Mouse (Mus musculus) limb, embryonic 10.5 days (tissue): ENCODE results near the gene Slc36a3. TPM values are rescaled to one million over a fixed set of nuclear protein-coding genes. Genes with fewer than 3 reads are reported as not detected.
"Not testable (repeated sequence)": the region's sequence is repeated elsewhere in the genome, so short reads cannot be mapped to it uniquely, and the experiment has no call there.

Experiments
- DNase-seq: peaks from one replicate; pipeline ENCODE4 v3.0.0-alpha.2; 2017; ENCODE audit warnings: low spot score
- H3K27ac ChIP-seq: fragments of 300-500 bp; sonication (generic); 2 replicates; pipeline ENCODE4 v1.5.1; 2016; ENCODE audit warnings: mild to moderate bottlenecking
- H3K27me3 ChIP-seq: fragments of 300-500 bp; sonication (generic); 2 replicates; pipeline ENCODE4 v1.6.1; 2016; ENCODE audit warnings: low read depth, mild to moderate bottlenecking; ENCODE audit not compliant: poor library complexity, severe bottlenecking
- H3K36me3 ChIP-seq: fragments of 300-500 bp; sonication (generic); 2 replicates; pipeline ENCODE4 v1.6.1; 2016; ENCODE audit warnings: mild to moderate bottlenecking, moderate library complexity
- H3K4me1 ChIP-seq: fragments of 300-500 bp; sonication (generic); 2 replicates; pipeline ENCODE4 v1.6.1; 2016
- H3K4me3 ChIP-seq: fragments of 300-500 bp; sonication (generic); 2 replicates; pipeline ENCODE4 v1.5.1; 2016; ENCODE audit warnings: mild to moderate bottlenecking, moderate library complexity
- H3K9me3 ChIP-seq: fragments of 300-500 bp; sonication (generic); replicated peaks from 2 replicates; pipeline ENCODE4 v1.6.1; 2016; ENCODE audit warnings: mild to moderate bottlenecking
- WGBS: fragments of 180-500 bp; shearing (Covaris S2); methylation state at CpG from one replicate; pipeline ENCODE4 v1.1.7; 2016; 5-methylcytosine and 5-hydroxymethylcytosine counted together
- polyA plus RNA-seq: library from polyadenylated mRNA; unstranded; fragments of >200 nt; fragmentation: Nextera tagmentation; extraction: Ambion mirVana; gene quantifications from 2 replicates; pipeline ENCODE4 v1.2.1, GENCODE M21; 2016

Slc36a3 gene
- polyA plus RNA-seq, 1 experiment from 2014 or later: not detected

DNA sequence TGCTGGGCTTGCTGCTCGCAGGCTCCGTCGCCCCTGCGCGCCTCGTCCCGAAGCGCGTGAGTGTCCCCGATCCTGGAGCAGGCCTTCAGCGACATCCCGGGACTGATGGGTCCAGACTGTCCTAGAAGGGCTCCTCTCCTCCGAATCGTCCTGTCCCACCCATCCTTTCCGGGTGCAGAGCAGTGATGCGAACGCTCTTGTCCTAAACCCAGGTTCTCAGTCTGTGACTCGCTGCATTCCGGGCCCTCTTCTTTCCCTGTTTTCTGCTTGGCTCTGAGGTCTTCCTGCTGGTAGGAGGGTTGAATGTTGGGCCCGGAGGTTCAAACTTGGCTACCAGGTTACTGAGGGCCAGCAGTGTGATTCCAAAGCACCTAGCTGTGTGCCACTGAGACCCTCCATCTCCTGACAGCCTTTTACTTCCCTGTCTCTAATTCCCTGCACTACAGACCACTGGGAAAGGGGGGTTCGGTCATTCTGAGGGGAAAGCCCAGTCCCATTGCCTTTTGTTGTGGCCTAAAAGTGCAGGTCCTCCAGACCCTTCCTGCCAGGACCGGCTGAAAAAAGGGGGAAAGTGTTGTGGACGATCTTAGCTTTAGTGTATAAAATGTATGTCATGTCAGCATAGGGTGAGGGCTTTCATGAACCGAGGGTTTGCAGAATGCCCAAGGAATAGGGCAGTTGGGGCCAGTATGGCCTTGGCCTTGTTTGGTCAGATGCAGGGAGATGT is 53.2 kb downstream of the Slc36a3 start:
- 17% methylated on average over 24 of the region's 24 CpGs for WGBS
- no peaks in the 10 kb centered on the region for H3K36me3 ChIP-seq
- peak overlapping the region; percentile 59 for H3K4me3 ChIP-seq
- no peak for DNase-seq
- no peaks in the 10 kb centered on the region for H3K27me3 ChIP-seq
- H3K9me3 ChIP-seq: no peaks in the 10 kb centered on the region
- H3K27ac ChIP-seq: peak overlapping the region; percentile 66
- H3K4me1 ChIP-seq: peaks cover 9% of the 10 kb centered on the region

DNA sequence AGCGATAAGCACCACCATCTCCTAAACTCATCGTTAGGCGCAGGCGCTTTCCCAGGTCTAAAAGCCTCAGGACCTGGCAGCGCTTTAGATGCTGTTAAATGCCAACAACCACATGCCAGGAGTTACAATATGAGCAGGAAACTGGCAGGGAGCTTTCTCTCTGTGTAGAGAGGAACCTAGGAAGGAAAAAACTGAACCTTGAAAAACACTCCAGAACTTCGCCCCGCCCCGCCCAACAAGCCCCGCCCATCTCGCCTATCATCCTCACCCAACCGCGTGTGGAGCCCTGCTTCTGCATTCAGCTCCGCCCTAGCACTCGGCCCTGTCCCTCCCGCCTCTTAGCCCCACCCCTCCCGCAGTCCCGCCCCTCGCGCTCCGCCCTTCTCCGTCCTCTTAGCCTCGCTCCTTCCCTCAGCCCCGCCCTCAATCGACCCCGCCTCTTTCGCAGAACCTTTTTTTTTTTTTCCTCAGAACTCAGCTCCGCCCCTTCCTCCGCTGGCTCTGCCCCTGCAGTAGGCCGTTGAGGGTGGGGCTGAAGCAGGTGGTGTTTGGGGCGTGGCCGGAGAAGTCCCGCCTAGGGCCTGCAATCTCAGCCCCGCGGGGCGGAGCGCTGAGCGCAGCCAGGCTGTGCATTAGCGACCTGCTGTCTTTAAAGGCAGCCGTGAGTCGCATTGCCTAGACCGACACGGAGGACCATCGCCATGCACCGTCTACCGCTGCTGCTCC is 53.9 kb downstream of the Slc36a3 start, which contains the start of gene Gm2a:
Gene Gm2a, plus strand, starts transcription at position 653 of the 726 bp plus-strand sequence.
- Histone ChIP-seq H3K4me1 (peaks cover 9% of the 10 kb centered on the region), H3K4me3 (peak within 1 kb of the TSS; percentile 59), H3K27me3 (no peaks in the 10 kb centered on the region), H3K36me3 (no peaks in the 10 kb centered on the region), H3K9me3 (no peaks in the 10 kb centered on the region), H3K27ac (peak within 1 kb of the TSS; percentile 66)
- WGBS: 2% methylated on average over 44 of the region's 45 CpGs
- DNase-seq: peak; percentile 96

DNA sequence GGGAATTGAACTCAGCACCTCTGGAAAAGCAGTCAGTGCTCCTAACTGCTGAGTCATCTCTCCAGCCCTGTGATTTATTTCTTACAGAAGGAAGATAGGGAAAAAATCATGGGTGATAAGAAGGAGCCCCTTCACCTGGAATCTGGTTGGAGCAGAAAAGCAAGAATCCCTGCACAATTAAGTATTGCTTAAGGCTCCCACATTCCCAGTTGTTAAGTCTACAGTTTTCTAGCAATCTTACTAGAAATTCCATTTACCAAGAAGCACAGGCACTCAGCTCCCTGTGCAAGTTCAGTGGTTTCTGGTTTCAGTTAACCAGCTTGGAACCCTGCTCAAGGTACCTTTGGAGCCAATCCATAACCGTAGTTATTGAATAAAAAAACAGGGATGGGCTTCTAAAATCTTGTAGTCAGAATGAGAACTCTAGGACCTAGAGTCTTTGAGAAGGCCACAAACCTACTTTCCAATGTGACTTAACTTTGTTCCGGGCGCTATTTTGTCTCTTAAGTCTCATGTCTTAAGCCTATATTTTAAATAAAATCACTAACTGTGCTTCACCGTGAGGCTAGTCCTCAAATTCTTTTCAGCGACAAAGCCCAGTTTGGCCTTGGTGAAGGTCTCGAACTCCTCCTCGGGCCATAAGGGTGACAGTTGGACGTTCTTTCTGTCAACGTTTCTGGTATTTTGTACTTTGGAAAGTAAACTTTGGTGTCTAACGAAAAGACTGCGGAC is 54.6 kb downstream of the Slc36a3 start:
- H3K36me3 ChIP-seq: no peaks in the 10 kb centered on the region
- no peaks in the 10 kb centered on the region for H3K27me3 ChIP-seq
- DNase-seq: no peak
- H3K9me3 ChIP-seq: no peaks in the 10 kb centered on the region
- 38% methylated on average over 11 of the region's 11 CpGs for WGBS
- H3K27ac ChIP-seq: no peak overlapping the region
- H3K4me3 ChIP-seq: peak overlapping the region; percentile 59
- H3K4me1 ChIP-seq: peaks cover 9% of the 10 kb centered on the region

GRCm38 (mm10) chr11:55096296-55096695 is 55.2 kb downstream of the Slc36a3 start:
- not testable (repeated sequence) for H3K36me3 ChIP-seq

DNA sequence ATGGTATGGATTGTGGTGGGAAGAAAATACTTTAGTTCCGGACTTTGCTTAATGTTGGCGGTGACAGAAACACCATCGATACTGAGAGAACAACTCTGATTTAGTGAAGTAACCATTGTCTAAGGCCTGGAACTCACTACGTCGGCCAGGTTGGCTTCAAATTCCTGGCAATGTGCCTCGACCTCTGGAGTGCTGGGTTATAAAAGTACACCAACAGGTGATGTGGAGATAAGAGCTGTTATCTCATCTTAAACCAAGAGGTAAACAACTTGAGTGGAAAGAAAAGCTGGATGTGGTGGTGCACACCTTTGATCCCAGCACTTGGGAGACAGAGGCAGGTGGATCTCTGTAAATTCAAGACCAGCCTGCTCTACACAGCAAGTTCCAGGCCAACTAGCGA is 58.4 kb downstream of the Slc36a3 start:
- Histone ChIP-seq H3K27me3 (no peaks in the 10 kb centered on the region), H3K9me3 (no peaks in the 10 kb centered on the region), H3K4me3 (no peak overlapping the region), H3K36me3 (no peaks in the 10 kb centered on the region), H3K27ac (no peak overlapping the region), H3K4me1 (peaks cover 3% of the 10 kb centered on the region)
- no peak for DNase-seq
- WGBS: 90% methylated on average over 7 of the region's 7 CpGs

More at GRCm38 (mm10) chr11:55096296-55096695, 55.2 kb downstream of the Slc36a3 start:
- H3K4me1 ChIP-seq, H3K27ac ChIP-seq, H3K4me3 ChIP-seq, DNase-seq, H3K27me3 ChIP-seq, H3K9me3 ChIP-seq: not testable (repeated sequence)
- 85% methylated on average over 4 of the region's 4 CpGs for WGBS

DNA sequence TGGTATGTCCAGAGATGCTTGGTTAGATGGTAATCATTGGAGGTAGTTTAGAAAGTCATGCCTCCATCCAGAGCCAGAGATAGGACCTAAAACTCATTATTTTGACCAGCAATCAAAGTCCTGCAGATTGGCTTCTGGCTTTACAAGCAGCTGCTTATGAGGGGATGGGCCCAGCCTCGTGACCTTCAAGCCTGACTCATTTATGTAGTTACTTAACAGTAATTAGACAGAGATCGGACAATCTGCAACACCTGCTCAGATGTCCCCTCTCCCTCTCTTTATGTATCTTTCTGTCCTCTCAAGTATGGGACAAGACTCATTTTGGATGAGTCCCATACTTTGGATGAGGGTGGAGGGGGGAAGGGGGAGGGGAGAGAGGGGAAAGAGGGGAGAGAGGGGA is 61.6 kb downstream of the Slc36a3 start:
- WGBS: 78% methylated on average over 2 of the region's 2 CpGs
- DNase-seq: no peak
- no peaks in the 10 kb centered on the region for H3K27me3 ChIP-seq

DNA sequence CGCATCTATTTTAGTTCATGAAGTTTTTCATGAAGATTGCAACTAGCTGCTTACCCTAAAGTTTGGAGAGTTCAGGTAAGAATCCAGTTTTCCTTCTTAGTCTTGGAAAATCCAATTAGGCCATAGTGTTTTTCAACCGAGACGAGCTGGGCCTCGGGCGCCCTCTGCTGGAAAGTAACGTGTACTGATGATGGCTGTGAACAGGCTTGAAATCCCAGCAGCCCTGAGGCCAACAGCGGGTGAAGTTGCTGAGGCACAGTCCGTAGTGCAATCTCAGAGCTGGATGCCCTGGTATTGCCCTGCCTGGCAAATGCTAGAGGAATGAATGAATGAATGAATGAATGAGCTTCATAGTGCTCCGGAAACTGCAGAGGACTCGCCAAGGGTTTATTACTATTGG is 64.5 kb downstream of the Slc36a3 start:
- H3K36me3 ChIP-seq: no peaks in the 10 kb centered on the region
- H3K27ac ChIP-seq: no peak overlapping the region
- 4% methylated on average over 10 of the region's 10 CpGs for WGBS
- H3K4me3 ChIP-seq: no peak overlapping the region
- no peaks in the 10 kb centered on the region for H3K9me3 ChIP-seq
- no peaks in the 10 kb centered on the region for H3K27me3 ChIP-seq
- DNase-seq: peak; percentile 87
- no peaks in the 10 kb centered on the region for H3K4me1 ChIP-seq

More for the DNA sequence above, 61.6 kb downstream of the Slc36a3 start:
- H3K27ac ChIP-seq: no peak overlapping the region
- H3K4me1 ChIP-seq: no peaks in the 10 kb centered on the region
- H3K36me3 ChIP-seq: no peaks in the 10 kb centered on the region
- H3K9me3 ChIP-seq: no peaks in the 10 kb centered on the region
- H3K4me3 ChIP-seq: no peak overlapping the region

DNA sequence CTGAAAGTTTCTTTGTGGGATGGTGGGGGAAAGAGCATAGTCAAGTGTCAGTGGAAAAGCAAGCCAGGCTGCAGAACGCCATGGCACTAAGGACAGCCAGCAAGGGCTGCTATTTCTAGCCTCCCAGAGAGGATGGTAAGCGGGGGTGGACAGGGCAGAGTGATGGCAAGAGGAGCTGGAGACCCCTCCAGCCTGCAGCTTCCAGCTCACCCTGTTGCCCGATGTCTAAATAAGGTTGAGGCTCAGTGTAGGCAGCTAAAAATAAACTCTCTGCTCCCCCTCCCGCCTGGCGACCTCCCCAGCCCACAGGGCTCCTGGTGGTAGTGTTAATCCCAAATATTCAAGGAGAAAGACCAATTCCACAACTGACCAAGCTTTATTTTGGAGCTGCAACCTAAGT is 66.1 kb downstream of the Slc36a3 start:
- Histone ChIP-seq H3K36me3 (no peaks in the 10 kb centered on the region), H3K9me3 (no peaks in the 10 kb centered on the region), H3K27me3 (no peaks in the 10 kb centered on the region), H3K4me3 (no peak overlapping the region), H3K27ac (no peak overlapping the region), H3K4me1 (no peaks in the 10 kb centered on the region)
- DNase-seq: no peak
- 63% methylated on average over 5 of the region's 5 CpGs for WGBS

- Histone ChIP-seq H3K4me3 (no peak overlapping the region), H3K27ac (no peak overlapping the region)
- 79% methylated on average over 4 of the region's 4 CpGs for WGBS
Observed at GRCm38 (mm10) chr11:55084629-55085028, 66.9 kb downstream of the Slc36a3 start.

DNA sequence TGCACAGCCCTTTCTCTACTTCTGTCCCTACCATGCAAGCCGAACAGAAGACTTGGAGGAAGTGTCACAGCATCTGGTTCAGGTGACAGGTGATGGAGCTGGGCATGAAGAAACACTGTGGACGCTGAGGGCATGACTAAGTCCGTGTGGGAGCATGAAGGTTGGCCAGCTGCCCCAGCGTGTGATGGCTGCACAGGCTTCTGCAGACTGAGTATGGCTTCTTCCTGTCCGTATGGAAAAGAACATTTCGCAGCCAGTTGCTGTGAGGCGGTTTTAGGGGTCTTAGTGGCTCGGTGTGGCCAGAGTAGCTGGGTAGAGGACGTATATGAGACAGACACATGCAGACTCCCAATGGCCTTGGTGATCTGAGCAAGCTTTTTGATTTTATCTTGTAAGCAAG is 70.3 kb downstream of the Slc36a3 start:
- WGBS: 89% methylated on average over 9 of the region's 9 CpGs
- Histone ChIP-seq H3K4me1 (peaks cover 18% of the 10 kb centered on the region), H3K27ac (no peak overlapping the region), H3K9me3 (no peaks in the 10 kb centered on the region), H3K27me3 (peaks cover 38% of the 10 kb centered on the region), H3K36me3 (no peaks in the 10 kb centered on the region), H3K4me3 (no peak overlapping the region)
- DNase-seq: no peak

More at GRCm38 (mm10) chr11:55084629-55085028, 66.9 kb downstream of the Slc36a3 start:
- Histone ChIP-seq H3K4me1 (no peaks in the 10 kb centered on the region), H3K9me3 (no peaks in the 10 kb centered on the region), H3K27me3 (peaks cover 3% of the 10 kb centered on the region; the same call in 1 of the 2 replicates), H3K36me3 (no peaks in the 10 kb centered on the region)
- no peak for DNase-seq

DNA sequence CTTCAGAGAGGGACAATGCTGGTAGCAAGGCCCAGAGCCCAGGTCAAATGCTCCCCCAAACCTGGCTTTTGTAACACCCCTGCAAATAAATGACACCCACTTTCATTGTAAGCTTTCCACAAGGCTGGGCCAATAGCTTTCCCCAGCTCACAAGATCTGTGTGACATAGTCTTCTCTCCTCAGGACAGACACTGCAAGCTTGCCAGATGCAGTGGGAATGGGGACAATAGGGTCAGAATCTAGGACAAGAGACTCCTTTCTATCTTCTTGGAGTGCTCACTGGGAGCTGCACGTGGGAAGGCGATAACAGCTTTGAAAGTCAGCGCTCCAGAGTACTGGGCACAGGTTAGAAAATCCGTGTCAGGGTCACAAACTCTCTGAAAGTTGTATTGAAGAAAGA is 72.3 kb downstream of the Slc36a3 start:
- H3K36me3 ChIP-seq: no peaks in the 10 kb centered on the region
- no peak overlapping the region for H3K27ac ChIP-seq
- H3K27me3 ChIP-seq: peaks cover 40% of the 10 kb centered on the region
- no peak for DNase-seq
- peaks cover 18% of the 10 kb centered on the region for H3K4me1 ChIP-seq
- H3K9me3 ChIP-seq: no peaks in the 10 kb centered on the region
- WGBS: 93% methylated on average over 4 of the region's 4 CpGs
- H3K4me3 ChIP-seq: no peak overlapping the region

GRCm38 (mm10) chr11:55078502-55078901 is 73.0 kb downstream of the Slc36a3 start:
- H3K27ac ChIP-seq: no peak overlapping the region
- no peaks in the 10 kb centered on the region for H3K36me3 ChIP-seq
- no peak for DNase-seq
- WGBS: 70% methylated on average over 3 of the region's 3 CpGs
- no peaks in the 10 kb centered on the region for H3K9me3 ChIP-seq
- peaks cover 40% of the 10 kb centered on the region for H3K27me3 ChIP-seq
- H3K4me3 ChIP-seq: peak overlapping the region; percentile 60; the same call in 1 of the 2 replicates
- H3K4me1 ChIP-seq: peaks cover 18% of the 10 kb centered on the region
